Mouse (Mus musculus) neural tube, postnatal 0 days (tissue): Measurements from ENCODE around the gene Srp54b. TPM values are rescaled to one million over a fixed set of nuclear protein-coding genes. Genes with fewer than 3 reads are reported as not detected.

Experiments
- polyA plus RNA-seq: library from polyadenylated mRNA; unstranded; fragments of >200 nt; fragmentation: Nextera tagmentation; extraction: Ambion mirVana; gene quantifications from 2 replicates; pipeline ENCODE4 v1.2.1, GENCODE M21; 2015

Srp54b gene
- polyA plus RNA-seq = 52.2 and 64.2 TPM in 2 replicates

DNA sequence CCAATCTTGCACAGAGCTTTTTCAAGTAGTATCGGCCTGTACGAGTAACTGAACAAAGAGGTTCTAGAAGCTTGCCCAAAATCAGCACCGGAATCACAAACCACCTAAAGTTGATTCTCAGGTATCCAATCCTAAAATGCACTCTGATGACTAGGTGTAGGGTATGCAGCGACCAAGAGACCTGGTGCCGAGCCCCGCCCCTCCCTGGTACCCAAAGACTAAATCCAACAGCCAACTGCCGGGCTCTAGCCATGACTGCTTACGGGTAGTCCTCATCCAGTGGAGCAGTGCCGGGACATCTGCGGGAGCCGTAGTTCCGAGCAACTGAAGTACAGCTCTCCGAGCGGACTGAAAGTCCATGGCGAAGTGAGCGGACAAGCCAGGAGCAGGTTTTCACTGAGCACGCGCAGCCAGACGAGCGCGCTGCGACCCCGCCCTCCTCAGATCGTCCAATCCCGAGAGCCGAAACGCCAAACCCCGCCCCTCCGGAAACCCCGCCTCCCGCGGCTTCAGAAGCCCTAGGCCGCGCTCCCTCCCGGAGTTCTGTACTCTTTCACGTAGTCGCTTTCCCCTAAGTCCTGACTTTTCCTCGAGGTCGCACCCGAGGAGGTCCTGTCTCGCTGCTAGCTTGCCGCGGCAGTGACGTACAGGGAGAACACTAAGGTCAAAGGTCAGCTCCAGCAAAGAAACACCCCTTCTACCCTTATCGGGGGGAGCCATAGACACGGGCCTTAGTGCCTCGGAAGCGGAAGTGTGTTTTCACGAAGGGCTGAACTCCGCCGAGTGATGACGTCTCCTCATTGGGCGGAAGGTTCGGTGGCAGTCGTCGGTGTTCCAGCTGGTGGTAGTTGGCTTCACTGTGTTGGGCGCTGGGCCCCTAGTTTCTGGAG is at the start of gene Srp54b:
Gene Srp54b, plus strand, starts transcription at position 546 of the 890 bp plus-strand sequence.

DNA sequence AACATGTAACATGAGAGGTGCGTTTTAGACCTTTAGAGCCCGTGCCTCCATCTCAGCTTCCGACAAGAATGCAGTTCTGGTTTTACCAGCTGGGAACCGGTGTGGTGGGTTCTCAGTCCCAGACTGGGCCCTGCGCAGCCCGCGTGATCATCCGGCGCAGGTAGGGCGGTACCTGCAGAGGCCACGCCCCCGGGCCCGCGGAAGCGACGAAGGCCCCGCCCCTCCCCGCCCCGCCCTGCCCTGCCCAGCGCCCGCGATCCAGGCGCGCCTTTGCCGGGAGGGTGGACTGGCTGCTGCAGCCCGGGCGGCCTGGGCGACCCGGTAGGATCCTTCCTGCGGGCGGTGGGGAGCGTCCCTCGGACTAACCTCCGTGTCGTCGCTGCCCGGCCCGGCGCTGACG is 30.7 kb upstream of the Srp54b start, which contains the start of gene Fam177a:
Gene Fam177a, plus strand, starts transcription at position 228 of the 400 bp plus-strand sequence.

GRCm38 (mm10) chr12:55199306-55199705 is 44.4 kb downstream of the Srp54b start, which contains the start of gene 1700047I17Rik2:
1700047I17Rik2 (plus strand) TSS chr12:55199592.

DNA sequence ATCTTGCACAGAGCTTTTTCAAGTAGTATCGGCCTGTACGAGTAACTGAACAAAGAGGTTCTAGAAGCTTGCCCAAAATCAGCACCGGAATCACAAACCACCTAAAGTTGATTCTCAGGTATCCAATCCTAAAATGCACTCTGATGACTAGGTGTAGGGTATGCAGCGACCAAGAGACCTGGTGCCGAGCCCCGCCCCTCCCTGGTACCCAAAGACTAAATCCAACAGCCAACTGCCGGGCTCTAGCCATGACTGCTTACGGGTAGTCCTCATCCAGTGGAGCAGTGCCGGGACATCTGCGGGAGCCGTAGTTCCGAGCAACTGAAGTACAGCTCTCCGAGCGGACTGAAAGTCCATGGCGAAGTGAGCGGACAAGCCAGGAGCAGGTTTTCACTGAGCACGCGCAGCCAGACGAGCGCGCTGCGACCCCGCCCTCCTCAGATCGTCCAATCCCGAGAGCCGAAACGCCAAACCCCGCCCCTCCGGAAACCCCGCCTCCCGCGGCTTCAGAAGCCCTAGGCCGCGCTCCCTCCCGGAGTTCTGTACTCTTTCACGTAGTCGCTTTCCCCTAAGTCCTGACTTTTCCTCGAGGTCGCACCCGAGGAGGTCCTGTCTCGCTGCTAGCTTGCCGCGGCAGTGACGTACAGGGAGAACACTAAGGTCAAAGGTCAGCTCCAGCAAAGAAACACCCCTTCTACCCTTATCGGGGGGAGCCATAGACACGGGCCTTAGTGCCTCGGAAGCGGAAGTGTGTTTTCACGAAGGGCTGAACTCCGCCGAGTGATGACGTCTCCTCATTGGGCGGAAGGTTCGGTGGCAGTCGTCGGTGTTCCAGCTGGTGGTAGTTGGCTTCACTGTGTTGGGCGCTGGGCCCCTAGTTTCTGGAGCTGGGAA is 75.0 kb downstream of the Srp54b start, which contains the start of gene Srp54c:
Gene Srp54c, plus strand, starts transcription at position 543 of the 894 bp plus-strand sequence.

Other genes with a start within 250 kb of the Srp54b start
- gene Gm20403, start 168.6 kb upstream of the Srp54b start, polyA plus RNA-seq = not detected in 2 replicates
- gene Baz1a, start 140.8 kb upstream of the Srp54b start, polyA plus RNA-seq = 4.1 TPM in 2 replicates
- gene 2700097O09Rik, start 75.0 kb upstream of the Srp54b start, polyA plus RNA-seq = 20.0 and 21.0 TPM in 2 replicates
- gene Srp54a, start 74.8 kb upstream of the Srp54b start, polyA plus RNA-seq = 165 and 166 TPM in 2 replicates
- gene Fam177a, start 30.6 kb upstream of the Srp54b start, polyA plus RNA-seq = 88.5 and 90.4 TPM in 2 replicates
- gene 1700047I17Rik2, start 44.5 kb downstream of the Srp54b start, polyA plus RNA-seq = not detected in 2 replicates
- 70.6 and 80.7 TPM in 2 replicates for gene Srp54c, start 75.1 kb downstream of the Srp54b start, polyA plus RNA-seq
- gene 1110008L16Rik, start 144.5 kb downstream of the Srp54b start, polyA plus RNA-seq = 7.6 and 7.8 TPM in 2 replicates
- gene Ppp2r3c, start 147.9 kb downstream of the Srp54b start, polyA plus RNA-seq = 15.8 and 16.7 TPM in 2 replicates
- 409 and 433 TPM in 2 replicates for gene Psma6, start 229.1 kb downstream of the Srp54b start, polyA plus RNA-seq